Mouse (Mus musculus): ENCODE results near the gene Rplp2.
"Not testable (repeated sequence)": the region's sequence is repeated elsewhere in the genome, so short reads cannot be mapped to it uniquely, and the experiment has no call there.

Rplp2 gene

GRCm38 (mm10) chr7:141431434-141432185, 15.6 kb upstream of the Rplp2 start:
- no peak for DNase-seq (ENCODE audit: low spot score)

- no peak for DNase-seq (ENCODE audit: low spot score)
These were observed 15.0 kb upstream of the Rplp2 start for GRCm38 (mm10) chr7:141432186-141432611.

GRCm38 (mm10) chr7:141432741-141433516, 14.2 kb upstream of the Rplp2 start:
- DNase-seq (ENCODE audit: low spot score) = no peak

GRCm38 (mm10) chr7:141433517-141434400, 13.4 kb upstream of the Rplp2 start:
- DNase-seq (ENCODE audit: low spot score) = no peak

- no peak for DNase-seq (ENCODE audit: low spot score)
These were observed 12.7 kb upstream of the Rplp2 start for GRCm38 (mm10) chr7:141434464-141434863.

GRCm38 (mm10) chr7:141435129-141435855, 11.9 kb upstream of the Rplp2 start:
- no peak for DNase-seq (ENCODE audit: low spot score)

- no peak for DNase-seq (ENCODE audit: low spot score)
These were observed 11.2 kb upstream of the Rplp2 start for GRCm38 (mm10) chr7:141435856-141436522.

GRCm38 (mm10) chr7:141436523-141436892, 10.7 kb upstream of the Rplp2 start:
- no peak for DNase-seq (ENCODE audit: low spot score)

GRCm38 (mm10) chr7:141437178-141438120, 9.7 kb upstream of the Rplp2 start, which contains the start of gene Slc25a22:
Slc25a22 (minus strand) TSS chr7:141437892.
- DNase-seq (ENCODE audit: low spot score) = peak; percentile 69

- DNase-seq (ENCODE audit: low spot score) = no peak
These were observed 8.8 kb upstream of the Rplp2 start for GRCm38 (mm10) chr7:141438201-141438968.

GRCm38 (mm10) chr7:141439140-141439679, 8.0 kb upstream of the Rplp2 start:
- no peak for DNase-seq (ENCODE audit: low spot score)

GRCm38 (mm10) chr7:141439811-141440210, 7.4 kb upstream of the Rplp2 start:
- no peak for DNase-seq (ENCODE audit: low spot score)

- DNase-seq (ENCODE audit: low spot score) = no peak
These were observed 6.6 kb upstream of the Rplp2 start for GRCm38 (mm10) chr7:141440613-141441012.

GRCm38 (mm10) chr7:141441460-141441859, 5.7 kb upstream of the Rplp2 start:
- DNase-seq (ENCODE audit: low spot score) = no peak

GRCm38 (mm10) chr7:141442199-141442598, 5.0 kb upstream of the Rplp2 start:
- no peak for DNase-seq (ENCODE audit: low spot score)

- DNase-seq (ENCODE audit: low spot score) = no peak
These were observed 3.9 kb upstream of the Rplp2 start for GRCm38 (mm10) chr7:141443081-141443821.

- DNase-seq (ENCODE audit: low spot score) = no peak
These were observed 3.3 kb upstream of the Rplp2 start, which contains the start of gene Pidd1 for GRCm38 (mm10) chr7:141443828-141444237. Pidd1 (minus strand) TSS chr7:141444025.

GRCm38 (mm10) chr7:141446374-141446773, 796 bp upstream of the Rplp2 start:
- not testable (repeated sequence) for DNase-seq (ENCODE audit: low spot score)

Data from testis, postnatal 14 days (tissue).